Mouse (Mus musculus) hindbrain, embryonic 16.5 days (tissue): ENCODE data around the gene Plcl1. TPM values are rescaled to one million over a fixed set of nuclear protein-coding genes. Genes with fewer than 3 reads are reported as not detected.

Source experiments
- ATAC-seq: fragments of 200-750 bp; cut with Nextera tagmentation; 2 replicates; pipeline ENCODE4 v1.8.0; 2017; ENCODE audit warnings: moderate TSS enrichment, moderate library complexity
- H3K27ac ChIP-seq: fragments of 300-500 bp; sonication (generic); 2 replicates; pipeline ENCODE4 v1.5.1; 2014; ENCODE audit warnings: low read depth, mild to moderate bottlenecking, control low read depth, low read length, moderate library complexity
- H3K27me3 ChIP-seq: fragments of 300-500 bp; sonication (generic); replicated peaks from 2 replicates; pipeline ENCODE4 v1.6.1; 2014; ENCODE audit warnings: low read length; ENCODE audit not compliant: control insufficient read depth, insufficient read depth
- H3K36me3 ChIP-seq: fragments of 300-500 bp; sonication (generic); 2 replicates; pipeline ENCODE4 v1.6.1; 2014; ENCODE audit warnings: mild to moderate bottlenecking, low read length, moderate library complexity, mixed read lengths; ENCODE audit not compliant: control insufficient read depth, insufficient read depth
- H3K4me1 ChIP-seq: fragments of 300-500 bp; sonication (generic); 2 replicates; pipeline ENCODE4 v1.6.1; 2014; ENCODE audit warnings: low read depth, low read length; ENCODE audit not compliant: control insufficient read depth, insufficient read depth
- H3K4me2 ChIP-seq: fragments of 300-500 bp; sonication (generic); 2 replicates; pipeline ENCODE4 v1.6.1; 2014; ENCODE audit warnings: mild to moderate bottlenecking, low read length, control low read depth, moderate library complexity
- H3K4me3 ChIP-seq: fragments of 300-500 bp; sonication (generic); 2 replicates; pipeline ENCODE4 v1.5.1; 2014; ENCODE audit warnings: mild to moderate bottlenecking, low read length, control low read depth, moderate library complexity
- H3K9ac ChIP-seq: fragments of 300-500 bp; sonication (generic); 2 replicates; pipeline ENCODE4 v1.6.1; 2014; ENCODE audit warnings: low read depth, mild to moderate bottlenecking, control low read depth, low read length, moderate library complexity
- H3K9me3 ChIP-seq: fragments of 300-500 bp; sonication (generic); 2 replicates; pipeline ENCODE4 v1.6.1; 2014; ENCODE audit warnings: mild to moderate bottlenecking, low read length, moderate library complexity; ENCODE audit not compliant: control insufficient read depth
- WGBS: fragments of 180-500 bp; shearing (Covaris S2); extraction: QIAGEN DNeasy Blood & Tissue Kit; methylation state at CpG from one replicate; pipeline ENCODE4 v1.1.7; 2014; 5-methylcytosine and 5-hydroxymethylcytosine counted together
- polyA plus RNA-seq: library from polyadenylated mRNA; unstranded; fragments of >200 nt; fragmentation: Nextera tagmentation; extraction: Ambion mirVana; gene quantifications from 2 replicates; pipeline ENCODE4 v1.2.1, GENCODE M21; 2015

Plcl1 gene
- polyA plus RNA-seq, 1 experiment from 2014 or later: 3.7 TPM

- no peak for ATAC-seq
- H3K4me2 ChIP-seq: no peak overlapping the region
- no peak overlapping the region for H3K9ac ChIP-seq
- no peak overlapping the region for H3K4me3 ChIP-seq
- no peaks in the 10 kb centered on the region for H3K36me3 ChIP-seq
- no peaks in the 10 kb centered on the region for H3K4me1 ChIP-seq
- no peaks in the 10 kb centered on the region for H3K9me3 ChIP-seq
- H3K27ac ChIP-seq: no peak overlapping the region
- WGBS: 84% methylated on average over 4 of the region's 4 CpGs
- H3K27me3 ChIP-seq: no peaks in the 10 kb centered on the region
Measured at GRCm38 (mm10) chr1:55571399-55571798, 165.7 kb downstream of the Plcl1 start.

- no peak for ATAC-seq
- Histone ChIP-seq H3K27ac (no peak overlapping the region), H3K36me3 (no peaks in the 10 kb centered on the region), H3K4me1 (no peaks in the 10 kb centered on the region), H3K27me3 (no peaks in the 10 kb centered on the region), H3K9ac (no peak overlapping the region), H3K4me3 (no peak overlapping the region), H3K4me2 (no peak overlapping the region), H3K9me3 (no peaks in the 10 kb centered on the region)
Measured at GRCm38 (mm10) chr1:55572202-55572601, 166.5 kb downstream of the Plcl1 start.

- no peaks in the 10 kb centered on the region for H3K4me1 ChIP-seq
- ATAC-seq: no peak
- no peaks in the 10 kb centered on the region for H3K9me3 ChIP-seq
- 91% methylated on average over 3 of the region's 3 CpGs for WGBS
- no peak overlapping the region for H3K4me3 ChIP-seq
- H3K36me3 ChIP-seq: no peaks in the 10 kb centered on the region
- no peak overlapping the region for H3K4me2 ChIP-seq
- H3K27me3 ChIP-seq: no peaks in the 10 kb centered on the region
- no peak overlapping the region for H3K27ac ChIP-seq
- H3K9ac ChIP-seq: no peak overlapping the region
Measured at GRCm38 (mm10) chr1:55572664-55573063, 166.9 kb downstream of the Plcl1 start.

GRCm38 (mm10) chr1:55575916-55576315 lies 170.2 kb downstream of the Plcl1 start:
- no peaks in the 10 kb centered on the region for H3K36me3 ChIP-seq
- H3K4me2 ChIP-seq: no peak overlapping the region
- H3K9me3 ChIP-seq: no peaks in the 10 kb centered on the region
- no peak; the same call in 1 of the 2 replicates for ATAC-seq
- H3K9ac ChIP-seq: no peak overlapping the region
- WGBS: 45% methylated on average over 2 of the region's 2 CpGs
- no peak overlapping the region for H3K4me3 ChIP-seq
- no peak overlapping the region for H3K27ac ChIP-seq
- no peaks in the 10 kb centered on the region for H3K27me3 ChIP-seq
- no peaks in the 10 kb centered on the region for H3K4me1 ChIP-seq

GRCm38 (mm10) chr1:55581752-55582151 lies 176.0 kb downstream of the Plcl1 start:
- ATAC-seq: 0 out of 2 replicates have a peak, but pooled peaks have one; percentile 17
- Histone ChIP-seq H3K4me1 (no peaks in the 10 kb centered on the region), H3K27me3 (no peaks in the 10 kb centered on the region), H3K4me3 (no peak overlapping the region), H3K9ac (no peak overlapping the region), H3K4me2 (no peak overlapping the region), H3K27ac (no peak overlapping the region), H3K9me3 (no peaks in the 10 kb centered on the region), H3K36me3 (no peaks in the 10 kb centered on the region)
- 57% methylated on average over 2 of the region's 2 CpGs for whole genome bisulfite sequencing

- no peaks in the 10 kb centered on the region for H3K9me3 ChIP-seq
- H3K4me3 ChIP-seq: no peak overlapping the region
- WGBS: 83% methylated on average over 4 of the region's 4 CpGs
- H3K36me3 ChIP-seq: no peaks in the 10 kb centered on the region
- ATAC-seq: no peak
- no peaks in the 10 kb centered on the region for H3K27me3 ChIP-seq
- H3K4me2 ChIP-seq: no peak overlapping the region
- H3K9ac ChIP-seq: no peak overlapping the region
- no peaks in the 10 kb centered on the region for H3K4me1 ChIP-seq
- H3K27ac ChIP-seq: no peak overlapping the region
Measured at GRCm38 (mm10) chr1:55585441-55585840, 179.7 kb downstream of the Plcl1 start.

- Histone ChIP-seq H3K36me3 (no peaks in the 10 kb centered on the region), H3K4me3 (no peak overlapping the region), H3K27me3 (no peaks in the 10 kb centered on the region), H3K4me1 (no peaks in the 10 kb centered on the region), H3K9me3 (no peaks in the 10 kb centered on the region), H3K27ac (no peak overlapping the region), H3K4me2 (no peak overlapping the region), H3K9ac (no peak overlapping the region)
- WGBS: 42% methylated on average over 6 of the region's 6 CpGs
- no peak for ATAC-seq
Measured at GRCm38 (mm10) chr1:55588090-55588489, 182.4 kb downstream of the Plcl1 start.

GRCm38 (mm10) chr1:55590047-55590446 lies 184.3 kb downstream of the Plcl1 start:
- H3K4me1 ChIP-seq: no peaks in the 10 kb centered on the region
- H3K27me3 ChIP-seq: no peaks in the 10 kb centered on the region
- no peak overlapping the region for H3K4me3 ChIP-seq
- ATAC-seq: no peak
- no peak overlapping the region for H3K9ac ChIP-seq
- H3K4me2 ChIP-seq: no peak overlapping the region
- H3K36me3 ChIP-seq: no peaks in the 10 kb centered on the region
- H3K27ac ChIP-seq: no peak overlapping the region
- H3K9me3 ChIP-seq: no peaks in the 10 kb centered on the region

GRCm38 (mm10) chr1:55600496-55600895 lies 194.8 kb downstream of the Plcl1 start:
- H3K4me3 ChIP-seq: no peak overlapping the region
- 60% methylated on average over 1 of the region's 1 CpGs for WGBS
- no peak overlapping the region for H3K4me2 ChIP-seq
- no peak overlapping the region for H3K9ac ChIP-seq
- H3K4me1 ChIP-seq: no peaks in the 10 kb centered on the region
- H3K27me3 ChIP-seq: no peaks in the 10 kb centered on the region
- ATAC-seq: no peak
- no peak overlapping the region for H3K27ac ChIP-seq
- no peaks in the 10 kb centered on the region for H3K36me3 ChIP-seq
- H3K9me3 ChIP-seq: no peaks in the 10 kb centered on the region

- H3K36me3 ChIP-seq: no peaks in the 10 kb centered on the region
- no peak overlapping the region for H3K9ac ChIP-seq
- H3K27ac ChIP-seq: no peak overlapping the region
- no peak overlapping the region for H3K4me2 ChIP-seq
- no peaks in the 10 kb centered on the region for H3K27me3 ChIP-seq
- no peaks in the 10 kb centered on the region for H3K9me3 ChIP-seq
- 93% methylated on average over 4 of the region's 4 CpGs for WGBS
- no peak for ATAC-seq
- H3K4me1 ChIP-seq: no peaks in the 10 kb centered on the region
- H3K4me3 ChIP-seq: no peak overlapping the region
Measured at GRCm38 (mm10) chr1:55604593-55604992, 198.9 kb downstream of the Plcl1 start.
